Mouse (Mus musculus): Measurements from ENCODE around the gene Asic4.
A peak's percentile ranks its signal among the peaks of the same experiment; 100 is the strongest.

Asic4 gene

DNA sequence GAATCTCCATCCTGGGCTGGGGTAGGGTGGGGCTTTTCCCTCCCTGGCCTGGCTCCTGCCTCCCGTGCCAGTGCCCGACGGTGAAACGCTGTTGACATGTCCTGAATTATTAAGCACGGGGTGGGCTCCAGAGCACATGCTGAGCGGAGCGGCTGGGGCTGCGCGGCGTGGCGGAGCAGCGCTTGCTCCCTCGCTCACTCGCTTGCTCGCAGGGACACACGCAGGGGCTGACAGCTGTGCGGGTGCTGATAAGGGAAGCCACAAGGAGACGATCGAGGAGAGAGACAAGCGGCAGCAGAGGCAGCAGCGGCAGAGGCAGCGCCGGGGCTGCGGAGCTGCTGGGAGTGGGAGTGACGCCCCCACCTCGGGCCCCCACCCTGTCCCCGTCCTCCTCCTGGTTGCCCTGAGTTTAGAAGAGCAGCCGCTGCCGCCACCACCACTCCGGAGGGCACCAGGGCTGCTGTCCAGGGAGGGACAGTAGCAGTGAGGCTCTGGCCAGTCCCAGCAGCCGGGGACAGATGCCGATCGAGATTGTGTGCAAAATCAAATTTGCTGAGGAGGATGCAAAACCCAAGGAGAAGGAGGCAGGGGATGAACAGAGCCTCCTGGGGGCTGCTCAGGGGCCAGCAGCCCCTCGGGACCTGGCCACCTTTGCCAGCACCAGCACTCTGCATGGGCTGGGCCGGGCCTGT, at the start of gene Asic4:
Asic4 (plus strand) TSS at position 123 of the 692 bp plus-strand sequence.
- no peak for DNase-seq (ENCODE audit: low spot score in 2 of 2)

DNA sequence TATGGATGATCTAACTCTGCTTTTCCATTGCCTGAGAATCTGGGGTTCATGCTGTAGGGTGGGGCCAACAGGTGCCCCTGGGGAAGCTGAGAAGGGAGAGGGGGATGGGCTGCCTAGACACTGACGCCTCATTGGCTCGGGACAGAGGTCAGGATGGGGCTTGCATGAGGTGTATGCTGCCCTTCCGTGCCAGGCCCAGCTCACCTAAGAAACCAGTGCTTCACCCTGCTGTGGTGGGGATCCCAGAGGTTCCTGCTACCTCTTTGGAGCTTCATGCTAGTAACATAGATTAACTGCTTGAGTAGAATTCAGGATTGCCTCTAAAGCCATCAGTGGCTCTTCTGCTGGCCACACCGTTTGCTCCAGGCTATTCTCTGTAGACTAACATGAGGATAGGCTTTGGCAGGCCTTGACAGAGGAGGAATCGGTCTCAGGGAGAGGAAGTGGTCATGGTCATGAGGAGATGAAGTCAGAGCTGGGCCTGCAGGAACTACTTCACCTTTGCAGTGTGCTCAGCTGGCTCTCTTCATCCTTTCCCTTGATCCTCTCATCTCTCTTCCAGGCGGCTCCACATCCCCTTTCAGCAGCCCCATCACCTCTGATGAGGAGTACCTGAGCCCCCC, 49.6 kb upstream of the Asic4 start:
- no peak for DNase-seq (ENCODE audit: low spot score in 2 of 2)

DNA sequence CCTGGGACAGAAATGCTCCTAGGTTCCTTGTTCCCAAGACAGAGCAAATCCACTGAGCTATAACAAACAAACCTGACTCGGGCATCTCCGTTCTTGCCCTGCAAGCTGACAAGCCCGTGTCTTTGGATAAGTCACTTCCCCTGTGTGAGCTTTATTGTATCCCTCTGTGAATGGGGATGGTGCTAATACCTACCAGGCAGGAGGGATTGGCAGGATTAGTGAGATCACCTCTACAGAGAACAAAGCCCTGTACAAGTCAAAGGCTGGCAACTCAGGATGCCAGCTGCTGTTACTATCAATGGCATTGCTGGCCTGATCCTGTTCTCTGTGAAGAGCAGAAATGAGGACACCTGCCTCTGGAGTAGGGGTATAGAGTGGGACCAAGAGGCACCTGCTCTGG, 44.7 kb upstream of the Asic4 start:
- no peak for DNase-seq (ENCODE audit: low spot score in 2 of 2)

DNA sequence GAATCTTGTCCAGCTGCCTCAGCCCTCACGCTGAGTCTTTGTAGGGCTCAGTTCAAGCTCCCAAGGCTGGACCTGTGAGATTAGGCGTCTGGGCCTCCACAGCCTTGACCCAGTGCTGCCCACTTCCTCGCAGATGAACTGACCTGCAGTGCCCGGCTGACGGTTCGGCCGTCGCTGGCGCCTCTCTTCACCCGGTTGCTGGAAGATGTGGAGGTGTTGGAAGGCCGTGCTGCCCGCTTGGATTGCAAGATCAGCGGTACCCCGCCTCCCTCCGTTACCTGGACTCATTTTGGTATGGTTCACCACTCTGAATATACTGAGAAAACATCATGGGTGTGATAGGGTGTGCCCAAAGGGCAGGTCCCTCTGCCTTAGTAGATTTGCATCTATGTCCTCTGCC, 44.1 kb upstream of the Asic4 start:
- DNase-seq (ENCODE audit: low spot score in 2 of 2): no peak

DNA sequence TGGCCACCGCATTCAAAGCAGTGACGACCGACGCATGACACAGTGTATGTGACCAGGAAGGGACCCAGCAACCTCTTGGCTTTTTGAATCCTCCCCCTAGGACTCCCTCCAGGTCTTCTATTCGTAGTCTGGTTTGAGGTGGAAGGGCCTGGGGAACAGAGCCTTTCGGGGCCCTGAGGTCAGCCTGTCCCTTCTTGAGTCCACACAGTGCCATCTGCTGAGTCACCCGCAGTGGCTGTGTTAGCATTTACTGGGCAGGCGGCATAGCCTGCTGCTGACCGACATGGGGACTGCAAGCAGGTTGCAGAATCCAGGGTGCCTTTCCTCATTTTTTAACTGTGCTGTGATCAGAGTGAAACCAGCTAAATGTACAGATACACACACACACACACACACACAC, 43.2 kb upstream of the Asic4 start:
- no peak for DNase-seq (ENCODE audit: low spot score in 2 of 2)

DNA sequence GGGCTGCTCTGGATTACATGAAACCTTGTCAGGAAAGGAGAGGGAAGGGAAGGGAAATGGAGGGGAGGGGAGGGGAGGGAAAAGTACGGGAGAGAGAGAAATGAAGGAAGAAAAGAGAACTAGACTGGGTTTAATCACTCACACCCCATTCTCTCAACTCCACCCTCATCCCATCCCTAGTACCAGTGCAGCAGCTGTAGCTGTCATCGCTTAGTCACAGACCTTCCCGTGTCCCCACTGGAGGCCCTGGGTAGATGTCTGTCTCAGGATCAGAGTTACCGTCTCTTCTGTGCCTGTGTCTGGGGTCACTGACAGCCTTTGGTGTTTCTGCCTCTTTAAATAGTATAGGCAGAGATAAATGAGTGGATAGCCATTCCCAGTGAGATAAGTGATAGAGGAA, 42.0 kb upstream of the Asic4 start:
- DNase-seq (ENCODE audit: low spot score in 2 of 2): no peak

DNA sequence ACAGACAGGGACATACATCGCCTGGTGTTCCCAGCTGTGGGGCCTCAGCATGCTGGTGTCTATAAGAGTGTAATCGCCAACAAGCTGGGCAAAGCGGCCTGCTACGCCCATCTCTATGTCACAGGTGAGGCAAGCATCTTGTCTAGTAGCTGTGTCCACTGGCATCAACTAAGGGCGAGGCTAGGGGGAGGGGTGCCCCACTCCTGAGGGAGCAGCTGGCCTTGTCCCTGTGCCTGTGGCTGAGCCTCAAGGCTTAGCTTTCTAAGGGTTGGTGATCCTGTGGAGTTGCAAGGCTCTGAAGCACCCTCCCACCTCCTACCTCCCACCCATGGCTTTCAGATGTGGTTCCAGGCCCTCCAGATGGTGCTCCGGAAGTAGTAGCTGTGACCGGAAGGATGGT, 40.3 kb upstream of the Asic4 start:
- no peak for DNase-seq (ENCODE audit: low spot score in 2 of 2)

DNA sequence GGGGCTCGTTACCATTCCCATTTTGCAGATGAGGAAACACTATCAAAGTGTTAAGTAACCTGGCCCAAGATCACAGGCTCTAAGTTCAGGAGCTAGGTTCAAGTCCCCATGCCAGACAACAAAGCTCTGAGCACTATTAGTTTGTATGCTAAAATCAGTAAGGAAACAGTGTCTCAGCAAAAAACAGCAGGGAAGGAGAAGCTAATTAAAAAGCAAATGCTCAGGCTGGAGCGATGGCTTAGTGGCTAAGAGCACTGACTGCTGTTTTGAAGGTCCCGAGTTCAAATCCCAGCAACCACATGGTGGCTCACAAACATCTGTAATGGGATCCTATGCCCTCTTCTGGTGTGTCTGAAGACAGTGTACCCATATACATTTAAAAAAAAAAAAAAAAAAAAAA, 38.0 kb upstream of the Asic4 start:
- DNase-seq (ENCODE audit: low spot score in 2 of 2): no peak

DNA sequence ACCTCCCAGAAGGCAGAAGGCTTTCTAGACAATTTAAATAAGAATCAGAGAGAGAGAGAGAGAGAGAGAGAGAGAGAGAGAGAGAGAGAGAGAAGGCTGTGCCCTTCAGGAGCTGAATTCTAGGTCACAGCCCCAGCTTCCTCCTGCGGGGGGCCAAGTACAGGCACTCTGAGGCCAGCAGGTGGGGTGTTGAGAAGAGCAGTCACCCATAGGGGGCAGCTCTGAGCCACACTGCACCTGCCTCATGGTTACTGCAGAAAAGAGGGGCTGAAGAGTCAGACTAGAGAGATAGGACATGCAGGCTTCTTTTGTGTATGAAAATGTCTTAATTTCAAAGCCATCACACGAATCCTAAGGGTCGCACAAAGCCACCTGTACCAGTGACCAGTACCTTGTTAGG, 36.5 kb upstream of the Asic4 start:
- DNase-seq (ENCODE audit: low spot score in 2 of 2): no peak

DNA sequence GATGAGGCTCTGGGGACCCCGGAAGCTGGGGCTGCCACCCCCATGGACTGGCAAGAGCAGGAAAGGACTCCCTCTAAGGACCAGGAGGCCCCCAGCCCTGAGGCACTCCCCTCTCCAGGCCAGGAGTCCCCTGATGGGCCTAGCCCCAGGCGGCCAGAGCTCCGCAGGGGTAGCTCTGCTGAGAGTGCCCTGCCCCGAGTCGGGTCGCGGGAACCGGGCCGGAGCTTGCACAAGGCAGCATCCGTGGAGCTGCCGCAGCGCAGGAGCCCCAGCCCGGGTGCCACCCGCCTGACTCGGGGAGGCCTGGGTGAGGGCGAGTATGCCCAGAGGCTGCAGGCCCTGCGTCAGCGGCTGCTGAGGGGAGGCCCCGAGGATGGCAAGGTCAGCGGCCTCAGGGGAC, 28.4 kb upstream of the Asic4 start:
- no peak for DNase-seq (ENCODE audit: low spot score in 2 of 2)

DNA sequence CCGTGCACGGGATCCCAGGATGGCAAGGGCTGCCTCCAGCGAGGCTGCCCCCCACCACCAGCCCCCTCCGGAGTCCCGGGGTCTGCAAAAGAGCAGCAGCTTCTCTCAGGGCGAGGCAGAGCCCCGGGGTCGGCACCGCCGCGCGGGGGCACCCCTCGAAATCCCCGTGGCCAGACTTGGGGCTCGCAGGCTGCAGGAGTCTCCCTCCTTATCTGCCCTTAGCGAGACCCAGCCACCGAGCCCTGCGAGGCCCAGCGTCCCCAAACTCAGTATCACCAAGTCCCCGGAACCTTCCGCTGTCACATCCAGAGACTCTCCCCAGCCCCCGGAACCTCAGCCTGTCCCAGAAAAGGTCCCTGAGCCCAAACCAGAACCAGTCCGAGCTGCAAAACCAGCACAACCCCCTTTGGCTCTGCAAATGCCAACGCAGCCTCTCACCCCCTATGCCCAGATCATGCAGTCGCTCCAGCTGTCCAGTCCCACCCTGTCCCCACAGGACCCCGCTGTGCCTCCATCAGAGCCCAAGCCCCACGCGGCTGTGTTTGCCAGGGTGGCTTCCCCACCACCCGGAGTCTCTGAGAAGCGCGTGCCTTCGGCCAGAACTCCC, 27.9 kb upstream of the Asic4 start:
- no peak for DNase-seq (ENCODE audit: low spot score in 2 of 2)

DNA sequence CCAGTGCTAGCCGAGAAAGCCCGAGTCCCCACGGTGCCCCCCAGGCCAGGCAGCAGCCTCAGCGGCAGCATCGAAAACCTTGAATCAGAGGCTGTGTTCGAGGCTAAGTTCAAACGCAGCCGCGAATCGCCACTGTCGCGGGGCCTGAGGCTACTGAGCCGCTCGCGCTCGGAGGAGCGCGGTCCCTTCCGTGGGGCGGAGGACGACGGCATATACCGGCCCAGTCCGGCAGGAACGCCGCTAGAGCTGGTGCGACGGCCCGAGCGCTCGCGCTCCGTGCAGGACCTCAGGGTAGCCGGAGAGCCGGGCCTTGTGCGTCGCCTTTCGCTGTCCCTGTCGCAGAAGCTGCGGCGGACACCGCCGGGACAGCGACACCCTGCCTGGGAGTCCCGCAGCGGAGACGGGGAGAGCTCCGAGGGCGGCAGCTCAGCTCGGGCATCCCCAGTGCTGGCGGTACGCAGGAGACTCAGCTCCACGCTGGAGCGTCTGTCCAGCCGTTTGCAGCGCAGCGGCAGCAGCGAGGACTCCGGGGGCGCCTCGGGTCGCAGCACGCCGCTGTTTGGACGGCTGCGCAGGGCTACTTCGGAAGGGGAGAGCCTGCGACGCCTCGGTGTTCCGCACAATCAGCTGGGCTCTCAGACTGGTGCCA, 27.3 kb upstream of the Asic4 start:
- no peak for DNase-seq (ENCODE audit: low spot score in 2 of 2)

DNA sequence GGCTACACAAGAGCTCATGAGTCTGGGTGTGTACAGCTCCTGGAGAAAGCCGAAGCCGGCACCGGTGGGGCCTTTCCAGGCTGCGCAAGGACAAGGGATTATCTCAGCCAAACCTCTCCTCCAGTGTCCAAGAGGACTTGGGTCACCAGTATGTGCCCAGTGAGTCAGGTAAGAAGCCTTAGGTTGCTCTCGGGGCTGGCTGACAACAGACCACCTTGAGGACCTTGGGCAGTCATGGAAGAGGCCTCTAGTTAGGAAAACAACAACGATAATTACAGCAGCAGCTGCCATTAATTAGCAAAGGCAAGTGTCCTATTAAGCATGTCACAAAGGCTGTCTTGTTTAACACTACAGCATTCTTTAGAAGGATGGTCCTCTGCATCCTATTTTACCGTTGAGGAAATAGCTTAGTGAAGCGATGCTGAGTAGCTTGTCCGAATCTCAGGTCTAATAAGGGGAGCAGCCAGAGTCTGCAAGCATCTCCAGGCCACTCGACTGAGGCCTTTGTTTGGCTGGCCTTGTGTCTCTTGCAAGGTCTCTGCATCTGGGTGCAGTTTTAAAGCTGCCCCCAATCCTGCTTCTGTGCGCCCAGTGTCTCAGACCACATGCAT, 26.4 kb upstream of the Asic4 start:
- no peak for DNase-seq (ENCODE audit: low spot score in 2 of 2)

DNA sequence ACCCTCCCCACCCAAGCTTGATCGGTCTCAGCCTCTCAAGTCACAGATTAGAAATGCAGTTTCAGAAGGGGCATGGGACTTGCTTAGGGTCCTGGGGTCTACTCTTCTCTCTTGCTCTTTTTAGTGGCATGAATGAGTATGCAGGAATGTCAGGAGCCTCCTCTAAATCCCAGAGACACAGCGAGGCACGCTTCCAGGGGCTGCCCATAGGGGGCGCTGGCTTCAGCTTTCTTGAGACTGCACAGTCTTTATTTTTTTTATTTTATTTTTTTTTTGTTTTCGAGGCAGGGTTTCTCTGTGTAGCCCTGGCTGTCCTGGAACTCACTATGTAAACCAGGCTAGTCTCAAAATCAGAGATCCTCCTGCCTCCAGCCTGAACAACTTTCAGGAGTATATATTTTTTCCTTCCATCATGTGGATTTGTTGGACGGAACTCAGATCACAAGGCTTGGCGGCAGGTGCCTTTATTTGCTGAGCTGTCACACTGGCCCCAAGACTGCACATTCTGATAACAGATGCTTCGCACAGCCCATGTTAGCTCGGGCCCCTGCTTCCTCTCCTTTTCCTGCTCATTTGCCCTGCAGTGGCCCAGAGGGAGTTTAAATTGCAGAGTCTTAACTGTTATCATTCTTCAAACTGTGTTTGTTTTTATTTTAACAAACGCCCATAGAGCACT, 24.3 kb upstream of the Asic4 start:
- DNase-seq (ENCODE audit: low spot score in 2 of 2): peak in 1 of 2 experiments; percentile 40

DNA sequence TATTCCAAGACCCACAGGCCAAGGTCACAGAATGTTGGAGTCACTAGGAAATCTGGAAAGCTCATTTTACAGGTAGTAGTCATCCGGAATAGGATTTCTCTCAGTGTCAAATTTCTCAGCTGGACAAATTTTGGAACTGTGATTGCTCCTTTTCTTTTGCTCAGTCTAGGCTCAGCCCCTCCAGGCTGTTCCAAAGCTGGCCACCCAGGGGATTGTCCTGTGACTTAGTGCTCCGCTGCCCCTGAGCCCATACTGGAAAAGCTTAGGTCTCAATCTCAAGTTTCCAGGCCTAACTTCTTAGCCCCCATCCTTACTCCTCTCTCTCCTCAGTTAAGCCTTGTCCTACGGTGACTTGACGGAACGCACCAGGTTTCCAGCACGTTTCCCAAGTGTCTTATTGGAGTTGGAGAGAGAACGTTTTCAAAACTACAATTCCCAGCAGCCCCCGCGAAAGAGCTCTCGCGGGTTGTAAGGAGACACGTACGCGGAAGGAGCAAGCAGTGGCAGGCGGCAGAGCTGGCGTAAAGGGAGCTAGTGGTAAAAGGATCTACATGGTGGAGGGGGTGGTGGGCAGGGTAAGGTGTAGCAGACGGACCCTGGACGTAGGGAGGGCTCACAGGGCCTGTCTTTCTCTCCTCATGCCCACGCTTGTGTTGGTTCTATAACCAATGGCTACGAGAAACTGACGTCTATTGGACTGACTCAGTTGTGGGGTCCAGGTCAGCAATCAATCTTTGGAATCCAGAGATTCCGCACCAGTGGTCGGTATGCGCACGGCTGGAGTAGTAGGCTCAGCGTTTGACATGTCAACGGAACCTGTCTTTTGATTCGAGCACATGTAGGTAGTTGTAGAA, 14.5 kb upstream of the Asic4 start, which contains the start of gene Gmppa:
Gmppa (plus strand) TSS at position 456 of the 854 bp plus-strand sequence.
- DNase-seq (ENCODE audit: low spot score in 2 of 2): peak; percentile 58 to 69

DNA sequence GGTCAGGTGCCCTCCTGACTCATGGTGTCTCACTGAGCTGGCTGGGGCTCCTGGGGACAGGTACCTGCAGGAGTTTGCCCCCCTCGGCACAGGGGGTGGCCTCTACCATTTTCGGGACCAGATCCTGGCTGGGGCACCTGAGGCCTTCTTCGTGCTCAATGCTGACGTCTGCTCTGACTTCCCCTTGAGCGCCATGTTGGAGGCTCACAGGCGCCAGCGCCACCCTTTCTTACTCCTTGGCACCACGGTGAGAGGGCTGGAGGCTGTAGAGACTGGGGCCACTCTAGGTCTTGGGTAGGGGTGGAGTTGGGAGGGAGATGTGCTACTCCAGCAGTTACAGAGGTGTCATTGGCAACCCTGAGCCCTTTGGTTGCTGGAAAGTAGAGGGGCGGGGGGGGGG, 11.5 kb upstream of the Asic4 start:
- DNase-seq (ENCODE audit: low spot score in 2 of 2): no peak

DNA sequence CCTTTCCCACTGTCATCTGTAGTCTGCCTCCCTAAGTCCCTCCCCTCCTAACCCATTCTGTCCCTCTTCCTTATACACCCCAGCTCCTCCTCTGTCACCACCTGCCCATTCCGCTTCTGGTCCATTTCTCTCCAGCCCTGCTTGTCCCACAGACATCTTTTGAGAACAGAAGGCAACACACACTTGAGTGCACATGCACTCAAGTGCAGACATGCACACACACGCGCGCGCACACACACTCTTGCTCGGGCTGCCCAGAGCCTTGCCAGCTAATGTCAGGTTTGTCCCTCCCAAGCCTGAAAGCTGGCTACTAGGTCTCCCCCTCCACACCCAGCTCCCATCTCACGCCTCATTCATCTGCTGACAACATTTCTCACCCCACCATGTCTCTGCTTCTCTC, 9.6 kb upstream of the Asic4 start:
- no peak for DNase-seq (ENCODE audit: low spot score in 2 of 2)

DNA sequence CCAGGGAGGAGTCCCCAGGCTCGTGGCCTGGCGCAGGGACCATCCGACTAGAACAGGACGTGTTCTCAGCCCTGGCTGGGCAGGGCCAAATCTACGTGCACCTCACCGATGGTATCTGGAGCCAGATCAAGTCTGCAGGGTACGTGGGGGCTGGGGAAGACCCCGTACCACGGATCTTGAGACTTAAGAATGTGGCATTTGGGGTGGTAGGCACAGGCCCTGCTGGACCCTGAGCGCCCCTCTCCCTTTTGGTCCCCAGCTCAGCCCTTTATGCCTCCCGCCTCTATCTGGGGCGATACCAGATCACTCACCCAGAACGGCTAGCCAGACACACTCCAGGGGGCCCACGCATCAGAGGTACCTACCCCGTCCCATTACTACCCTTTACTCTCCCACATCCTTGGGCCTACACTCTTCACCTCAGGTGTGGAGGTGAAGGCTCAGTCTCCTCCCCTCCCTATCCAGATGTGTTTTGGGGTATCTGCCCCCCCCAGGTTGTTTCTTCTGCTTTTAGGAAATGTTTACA, 8.7 kb upstream of the Asic4 start:
- no peak for DNase-seq (ENCODE audit: low spot score in 2 of 2)

DNA sequence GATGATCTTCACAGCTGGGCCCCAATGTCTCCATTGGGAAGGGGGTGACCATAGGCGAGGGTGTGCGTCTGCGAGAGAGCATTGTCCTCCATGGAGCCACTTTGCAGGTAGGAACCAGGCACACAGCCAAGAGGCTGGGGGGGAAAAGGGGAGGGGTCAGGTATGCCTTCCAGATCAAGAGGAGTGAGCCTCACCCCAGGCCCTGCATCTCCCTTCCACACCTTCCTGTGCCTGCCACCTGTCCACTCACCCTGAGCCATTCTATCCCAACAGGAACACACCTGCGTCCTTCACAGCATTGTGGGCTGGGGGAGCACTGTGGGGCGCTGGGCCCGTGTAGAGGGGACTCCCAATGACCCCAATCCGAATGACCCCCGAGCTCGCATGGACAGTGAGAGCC, 8.1 kb upstream of the Asic4 start:
- DNase-seq (ENCODE audit: low spot score in 2 of 2): no peak

DNA sequence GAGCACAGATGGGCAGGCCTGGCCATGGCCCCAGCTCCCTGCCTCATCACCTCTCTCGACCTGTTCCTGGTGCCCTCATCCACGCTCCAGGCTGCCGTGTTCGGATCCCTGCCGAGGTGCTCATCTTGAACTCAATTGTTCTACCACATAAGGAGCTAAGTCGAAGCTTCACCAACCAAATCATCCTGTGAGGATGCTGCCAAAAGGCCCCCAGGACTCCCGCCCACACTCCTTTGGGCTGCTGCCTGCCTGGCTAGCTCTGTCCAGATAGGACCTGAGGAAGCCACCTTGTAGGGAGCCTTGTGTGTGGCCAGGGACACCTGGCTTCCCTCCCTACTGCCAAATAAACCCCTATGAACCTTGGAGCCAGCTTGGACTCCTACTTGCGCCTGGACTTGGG, 7.4 kb upstream of the Asic4 start:
- DNase-seq (ENCODE audit: low spot score in 2 of 2): no peak

Data from frontal cortex, postnatal 25 days (tissue).